In genomic region chr8:22245663-22246062, GRCm38 (mm10) we compare ENCODE assay signal across 42 mouse cellular contexts. TPM values are rescaled to one million over a fixed set of nuclear protein-coding genes. Genes with fewer than 3 reads are reported as not detected.
"Had no signal": no experiment of that assay in that cellular context is flagged by ENCODE, and none has a peak within 500 bp of the region (broad histone marks: within the 10 kb centered on the region; RNA-seq: fewer than 3 reads in every experiment).

No protein-coding gene starts in this region.

- H3K27ac ChIP-seq: heart, adult 2 months; hindbrain, embryonic 10.5 days; hindbrain, embryonic 12.5 days; hindbrain, embryonic 15.5 days; hindbrain, postnatal 0 days; kidney, embryonic 15.5 days; kidney, postnatal 0 days; limb, embryonic 13.5 days; limb, embryonic 15.5 days; liver, embryonic 12.5 days; liver, embryonic 14.5 days had no signal

- H3K4me3 ChIP-seq: heart, adult 2 months; heart, embryonic 12.5 days; hindbrain, embryonic 10.5 days; hindbrain, embryonic 12.5 days; hindbrain, embryonic 15.5 days; kidney, embryonic 15.5 days; limb, embryonic 13.5 days; limb, embryonic 15.5 days; liver, embryonic 12.5 days had no signal

- H3K4me1 ChIP-seq: hindbrain, embryonic 10.5 days; hindbrain, embryonic 12.5 days; hindbrain, embryonic 15.5 days; kidney, embryonic 15.5 days; limb, embryonic 15.5 days; liver, embryonic 12.5 days had no signal

- H3K36me3 ChIP-seq: heart, embryonic 12.5 days; hindbrain, embryonic 10.5 days; hindbrain, embryonic 12.5 days; hindbrain, embryonic 15.5 days; kidney, embryonic 15.5 days; limb, embryonic 13.5 days; liver, embryonic 12.5 days had no signal

- DNase-seq: gastrocnemius, postnatal 10 days; gastrocnemius, postnatal 25 days; heart, adult 2 months; heart, postnatal 10 days; heart, postnatal 4 days; kidney, adult 11 months; kidney, adult 2 months; kidney, adult 9 months; kidney, postnatal 14 days; kidney, postnatal 36 days; layer of hippocampus, adult 9-11 months; layer of hippocampus, postnatal 36 days; left cerebral cortex, postnatal 4 days had no signal

- ATAC-seq: hindbrain, postnatal 0 days; intestine, embryonic 16.5 days; liver, embryonic 12.5 days had no signal

- H3K27me3 ChIP-seq: heart, embryonic 12.5 days; hindbrain, embryonic 12.5 days; hindbrain, embryonic 15.5 days; kidney, embryonic 15.5 days; limb, embryonic 13.5 days; limb, embryonic 15.5 days; liver, embryonic 12.5 days had no signal

- H3K9me3 ChIP-seq: heart, embryonic 12.5 days; hindbrain, embryonic 10.5 days; hindbrain, embryonic 12.5 days; hindbrain, embryonic 15.5 days; kidney, embryonic 15.5 days; limb, embryonic 13.5 days; limb, embryonic 15.5 days; liver, embryonic 12.5 days had no signal

RNA-seq across cellular contexts. Expression of gene Tpte, which starts 37.6 kb away (rescaled TPM):
- total RNA-seq: gastrocnemius, adult 18-20 months; gastrocnemius, postnatal 25 days; gastrocnemius, postnatal 4 days; granulocyte monocyte progenitor cell, adult 5-6 weeks; heart, adult 2 months; heart, postnatal 10 days; heart, postnatal 25 days; heart, postnatal 4 days; hindbrain, postnatal 0 days; layer of hippocampus, adult 18-20 months; layer of hippocampus, adult 8-10 months; layer of hippocampus, postnatal 14 days; layer of hippocampus, postnatal 36 days; left cerebral cortex, adult 18-20 months; left cerebral cortex, adult 8-10 months; left cerebral cortex, postnatal 10 days; left cerebral cortex, postnatal 25 days; left cerebral cortex, postnatal 4 days; liver, adult 2 months had no signal
- polyA plus RNA-seq: heart, adult 2 months; heart, embryonic 12.5 days; heart, embryonic 14.5 days; heart, embryonic 16.5 days; hindbrain, embryonic 10.5 days; hindbrain, embryonic 12.5 days; hindbrain, embryonic 15.5 days; hindbrain, postnatal 0 days; intestine, embryonic 14.5 days; kidney, adult 2 months; kidney, embryonic 15.5 days; kidney, postnatal 0 days; large intestine, adult 2 months; limb, embryonic 11.5 days; limb, embryonic 13.5 days; limb, embryonic 15.5 days; liver, adult 2 months; liver, embryonic 12.5 days; liver, embryonic 14.5 days had no signal
